Mouse (Mus musculus) intestine, postnatal 0 days (tissue): ENCODE results near the gene Pde4d. TPM values are rescaled to one million over a fixed set of nuclear protein-coding genes. Genes with fewer than 3 reads are reported as not detected.

Source experiments
- ATAC-seq: fragments of 200-750 bp; cut with Nextera tagmentation; 2 replicates; pipeline ENCODE4 v1.8.0; 2017; ENCODE audit warnings: mild to moderate bottlenecking, moderate TSS enrichment, moderate library complexity
- H3K27ac ChIP-seq: fragments of 300-500 bp; sonication (generic); 2 replicates; pipeline ENCODE4 v1.5.1; 2014; ENCODE audit warnings: mild to moderate bottlenecking, low read depth, low read length, moderate library complexity
- H3K27me3 ChIP-seq: fragments of 300-500 bp; sonication (generic); replicated peaks from 2 replicates; pipeline ENCODE4 v1.6.1; 2014; ENCODE audit warnings: low read length, mixed read lengths; ENCODE audit not compliant: control insufficient read depth, insufficient read depth
- H3K36me3 ChIP-seq: fragments of 300-500 bp; sonication (generic); 2 replicates; pipeline ENCODE4 v1.6.1; 2014; ENCODE audit warnings: mild to moderate bottlenecking, moderate library complexity; ENCODE audit not compliant: control insufficient read depth, insufficient read depth
- H3K4me1 ChIP-seq: fragments of 300-500 bp; sonication (generic); replicated peaks from 2 replicates; pipeline ENCODE4 v1.6.1; 2014; ENCODE audit warnings: antibody characterized with exemption, low read length, mixed read lengths; ENCODE audit not compliant: control insufficient read depth, insufficient read depth
- H3K4me2 ChIP-seq: fragments of 300-500 bp; sonication (generic); replicated peaks from 2 replicates; pipeline ENCODE4 v1.6.1; 2014; ENCODE audit warnings: low read depth, mild to moderate bottlenecking, moderate library complexity
- H3K4me3 ChIP-seq: fragments of 300-500 bp; sonication (generic); 2 replicates; pipeline ENCODE4 v1.5.1; 2014; ENCODE audit warnings: low read depth, low read length
- H3K9ac ChIP-seq: fragments of 300-500 bp; sonication (generic); 2 replicates; pipeline ENCODE4 v1.6.1; 2014; ENCODE audit warnings: mild to moderate bottlenecking, low read depth, low read length
- H3K9me3 ChIP-seq: fragments of 300-500 bp; sonication (generic); 2 replicates; pipeline ENCODE4 v1.6.1; 2016; ENCODE audit warnings: mixed run types; ENCODE audit not compliant: control insufficient read depth
- CTCF ChIP-seq: sonication (generic); IDR thresholded peaks from 2 replicates; pipeline ENCODE4 v1.5.1; 2016; ENCODE audit warnings: low read depth, mild to moderate bottlenecking, control low read depth, antibody characterized with exemption, moderate library complexity
- WGBS: fragments of 180-500 bp; shearing (Covaris S2); extraction: QIAGEN DNeasy Blood & Tissue Kit; methylation state at CpG from one replicate; pipeline ENCODE4 v1.1.7; 2014; 5-methylcytosine and 5-hydroxymethylcytosine counted together
- polyA plus RNA-seq: library from polyadenylated mRNA; unstranded; fragments of >200 nt; fragmentation: Nextera tagmentation; extraction: Ambion mirVana; gene quantifications from 2 replicates; pipeline ENCODE4 v1.2.1, GENCODE M21; 2015

The Pde4d gene
- polyA plus RNA-seq, 1 experiment from 2014 or later: 17.8 TPM

GRCm38 (mm10) chr13:109175852-109176621 is 726.3 kb downstream of the Pde4d start:
- H3K36me3 ChIP-seq: no peaks in the 10 kb centered on the region
- no peaks in the 10 kb centered on the region for H3K4me1 ChIP-seq
- 68% methylated on average over 11 of the region's 11 CpGs for WGBS
- no peak for ATAC-seq
- H3K4me2 ChIP-seq: no peak overlapping the region
- TF ChIP-seq CTCF: no peak
- no peaks in the 10 kb centered on the region for H3K27me3 ChIP-seq
- H3K9me3 ChIP-seq: no peaks in the 10 kb centered on the region
- H3K4me3 ChIP-seq: no peak overlapping the region
- H3K27ac ChIP-seq: no peak overlapping the region
- H3K9ac ChIP-seq: no peak overlapping the region

DNA sequence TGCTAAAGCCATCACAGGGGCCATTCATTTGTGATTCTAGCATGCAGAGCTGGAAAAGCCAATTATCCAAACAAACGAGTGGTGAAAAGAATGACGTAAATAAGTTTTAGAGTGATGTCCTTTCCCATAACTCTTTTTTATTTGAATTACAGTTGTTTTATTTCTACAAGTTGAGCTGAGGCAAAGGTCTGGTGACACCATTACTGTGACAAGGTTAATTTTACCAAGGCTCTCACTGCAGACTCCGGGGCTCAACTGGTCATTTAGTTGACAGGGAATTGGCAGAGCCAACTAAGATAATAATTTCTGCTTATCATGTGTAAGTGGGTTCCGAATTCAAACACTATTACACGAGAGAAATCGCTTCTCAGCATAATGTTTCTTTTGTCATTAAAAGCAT is 731.6 kb downstream of the Pde4d start:
- WGBS: 77% methylated on average over 6 of the region's 6 CpGs
- Histone ChIP-seq H3K4me3 (no peak overlapping the region), H3K4me2 (no peak overlapping the region), H3K4me1 (no peaks in the 10 kb centered on the region), H3K9me3 (no peaks in the 10 kb centered on the region), H3K27ac (no peak overlapping the region), H3K9ac (no peak overlapping the region), H3K27me3 (no peaks in the 10 kb centered on the region), H3K36me3 (no peaks in the 10 kb centered on the region)
- TF ChIP-seq CTCF: no peak
- no peak for ATAC-seq

- ATAC-seq: no peak
- Histone ChIP-seq H3K4me2 (no peak overlapping the region), H3K9me3 (no peaks in the 10 kb centered on the region), H3K9ac (no peak overlapping the region), H3K27me3 (no peaks in the 10 kb centered on the region), H3K36me3 (no peaks in the 10 kb centered on the region), H3K4me1 (no peaks in the 10 kb centered on the region), H3K4me3 (no peak overlapping the region), H3K27ac (no peak overlapping the region)
- 74% methylated on average over 4 of the region's 4 CpGs for WGBS
- no peak for TF ChIP-seq CTCF
These were observed 740.9 kb downstream of the Pde4d start for GRCm38 (mm10) chr13:109190652-109191051.

GRCm38 (mm10) chr13:109191176-109191575 is 741.4 kb downstream of the Pde4d start:
- Histone ChIP-seq H3K27ac (no peak overlapping the region), H3K9me3 (no peaks in the 10 kb centered on the region), H3K27me3 (no peaks in the 10 kb centered on the region), H3K9ac (no peak overlapping the region), H3K4me3 (no peak overlapping the region), H3K4me2 (no peak overlapping the region), H3K36me3 (no peaks in the 10 kb centered on the region), H3K4me1 (no peaks in the 10 kb centered on the region)
- no peak for ATAC-seq
- TF ChIP-seq CTCF: no peak
- WGBS: 74% methylated on average over 4 of the region's 4 CpGs

- no peaks in the 10 kb centered on the region for H3K27me3 ChIP-seq
- H3K9ac ChIP-seq: no peak overlapping the region
- H3K4me1 ChIP-seq: no peaks in the 10 kb centered on the region
- WGBS: 45% methylated on average over 9 of the region's 9 CpGs
- no peak for TF ChIP-seq CTCF
- H3K4me2 ChIP-seq: no peak overlapping the region
- no peak for ATAC-seq
- H3K4me3 ChIP-seq: no peak overlapping the region
- H3K36me3 ChIP-seq: no peaks in the 10 kb centered on the region
- H3K9me3 ChIP-seq: no peaks in the 10 kb centered on the region
- no peak overlapping the region for H3K27ac ChIP-seq
These were observed 755.8 kb downstream of the Pde4d start for GRCm38 (mm10) chr13:109205541-109205940.

- H3K4me1 ChIP-seq: no peaks in the 10 kb centered on the region
- no peak for ATAC-seq
- no peak overlapping the region for H3K4me3 ChIP-seq
- H3K27ac ChIP-seq: no peak overlapping the region
- no peaks in the 10 kb centered on the region for H3K36me3 ChIP-seq
- H3K9ac ChIP-seq: no peak overlapping the region
- no peaks in the 10 kb centered on the region for H3K27me3 ChIP-seq
- H3K4me2 ChIP-seq: no peak overlapping the region
- H3K9me3 ChIP-seq: no peaks in the 10 kb centered on the region
- no peak for TF ChIP-seq CTCF
- WGBS: 96% methylated on average over 16 of the region's 16 CpGs
These were observed 758.9 kb downstream of the Pde4d start for GRCm38 (mm10) chr13:109208607-109209006.
